Mouse (Mus musculus) heart, postnatal 36 days (tissue): Measurements from ENCODE around the gene Dppa3. TPM values are rescaled to one million over a fixed set of nuclear protein-coding genes. Genes with fewer than 3 reads are reported as not detected.
A peak's percentile ranks its signal among the peaks of the same experiment; 100 is the strongest.

Experiments
- DNase-seq, 2 experiments: peaks; one replicate each; pipeline ENCODE4 v3.0.0; 2021 to 2022
- intact Hi-C: fragments of 180-260 bp; cut with DNase I; formaldehyde crosslinking; loops from one replicate; pipeline ENCODE4 v1.15.1; 2025
- total RNA-seq, 2 experiments: library from RNA; stranded (reverse); gene quantifications; 2 replicates each; pipeline ENCODE4 v1.2.3; 2021

The Dppa3 gene
- not detected for total RNA-seq

DNA sequence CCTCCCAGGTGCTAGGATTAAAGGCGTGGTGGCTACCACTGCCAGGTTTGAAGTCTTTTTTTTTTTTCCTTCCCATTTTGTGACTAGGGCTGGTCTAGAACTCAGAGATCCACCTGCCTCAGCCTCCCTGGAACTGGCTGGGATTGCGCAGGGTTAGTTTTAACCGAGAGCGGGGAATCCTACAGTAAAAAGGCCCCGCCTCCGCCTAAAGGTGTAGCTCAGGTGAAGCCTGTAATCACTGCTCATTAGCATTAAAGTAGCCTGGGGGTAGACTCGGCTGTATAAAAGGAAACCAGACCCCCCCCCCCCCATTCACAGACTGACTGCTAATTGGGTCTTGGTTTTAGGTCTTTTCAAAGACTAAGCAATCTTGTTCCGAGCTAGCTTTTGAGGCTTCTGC lies at the start of gene Dppa3:
Dppa3 (plus strand) TSS at position 301 of the 400 bp plus-strand sequence.
- DNase-seq, result no peak
- intact Hi-C loops, result no loop called here

- intact Hi-C loops, result no loop called here
- DNase-seq, result no peak
Observed at GRCm38 (mm10) chr6:122577030-122577429, 49.2 kb upstream of the Dppa3 start.

DNA sequence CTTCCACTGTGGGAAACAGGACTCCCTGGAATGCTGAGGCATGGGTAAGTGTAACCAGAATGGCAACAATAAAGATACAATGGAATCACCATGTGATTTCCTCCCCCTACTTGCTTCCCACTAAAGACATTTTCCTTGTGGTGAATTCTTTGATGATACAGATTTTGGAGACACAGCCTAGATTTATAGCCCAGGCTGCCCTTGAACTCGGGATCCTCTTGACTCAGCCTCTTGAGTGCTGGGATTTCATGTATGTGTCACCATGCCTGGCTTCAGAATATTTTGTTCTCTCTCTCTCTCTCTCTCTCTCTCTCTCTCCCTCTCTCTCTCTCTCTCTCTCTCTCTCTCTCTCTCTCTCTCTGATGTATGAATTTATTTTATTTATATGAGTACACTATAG lies 47.1 kb upstream of the Dppa3 start:
- no peak for DNase-seq

DNA sequence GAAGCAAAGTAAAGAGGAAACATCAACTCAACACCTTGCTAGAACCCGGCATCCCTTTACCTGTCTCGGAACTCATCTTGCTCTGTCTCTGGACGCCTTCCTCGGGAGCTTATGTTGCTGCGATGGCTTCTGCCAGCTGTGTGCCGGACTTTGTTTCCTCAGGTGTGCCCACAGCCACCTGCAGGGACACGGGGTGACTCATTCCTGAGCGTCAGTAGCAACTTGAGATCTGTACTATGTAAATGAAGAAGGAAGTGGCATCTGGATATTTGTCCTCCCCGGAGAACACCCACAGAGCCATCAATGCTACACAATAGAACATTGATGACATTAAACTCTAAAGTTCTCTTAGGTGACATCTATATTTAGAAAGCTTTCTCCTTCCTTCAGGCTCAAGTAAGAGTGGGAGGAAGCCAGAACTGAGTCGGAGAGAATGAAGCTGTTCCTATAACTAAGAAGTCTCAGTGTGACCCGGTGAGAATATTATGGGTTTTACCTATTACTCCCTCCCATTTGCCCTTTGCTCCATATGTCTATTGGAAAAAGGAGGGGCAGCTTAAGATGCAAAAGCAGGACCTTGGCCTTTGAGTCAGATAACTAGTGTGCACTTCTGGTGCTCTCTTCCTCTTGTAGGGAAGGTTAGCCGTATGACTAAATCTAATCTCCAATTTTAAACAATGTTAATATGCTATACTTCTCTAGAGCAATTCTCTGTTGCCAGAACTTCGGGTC lies 35.0 kb upstream of the Dppa3 start:
- DNase-seq, result no peak
- intact Hi-C loops, result no loop called here

More for the DNA sequence above, 47.1 kb upstream of the Dppa3 start:
- intact Hi-C loops, result no loop called here

DNA sequence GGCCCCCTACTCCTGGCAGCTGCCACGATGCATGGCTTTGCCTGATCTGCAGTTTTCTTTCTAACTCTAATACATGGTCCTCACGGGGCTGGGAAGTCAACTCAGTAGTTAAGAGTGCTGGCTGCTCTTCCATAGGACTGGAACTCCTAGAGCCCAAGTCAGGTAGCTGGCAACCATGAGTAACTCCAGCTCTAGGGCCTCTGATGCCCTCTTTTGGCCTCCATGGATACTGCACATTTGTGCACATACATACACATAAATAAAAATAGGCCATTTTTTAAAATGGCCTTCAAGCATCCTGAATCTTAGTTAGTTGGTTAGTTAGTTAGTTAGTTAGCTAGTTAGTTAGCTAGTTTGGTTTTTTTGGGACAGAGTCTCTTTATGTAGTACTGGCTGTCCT lies 33.3 kb upstream of the Dppa3 start:
- intact Hi-C loops, result no loop called here
- DNase-seq, result no peak

DNA sequence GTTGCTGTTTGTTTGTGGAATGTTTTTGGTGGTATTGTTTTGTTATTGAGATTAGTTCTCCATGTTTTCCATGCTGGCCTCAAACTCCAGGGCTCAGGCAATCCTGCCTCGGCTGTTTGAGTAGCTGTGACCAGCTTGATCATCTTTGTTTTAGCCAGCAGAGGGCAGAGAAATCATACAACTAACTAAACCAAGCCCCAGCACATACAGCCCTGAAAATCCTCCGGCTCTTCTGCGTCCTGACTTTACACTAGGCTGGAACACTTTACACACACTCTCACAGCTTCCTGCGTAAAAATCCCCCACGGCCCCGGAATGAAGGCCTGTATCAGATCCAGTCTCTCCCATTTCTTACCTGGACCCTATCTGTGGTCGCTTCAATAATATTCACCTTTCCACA lies 30.6 kb upstream of the Dppa3 start:
- intact Hi-C loops, result loop anchor here (1.0 kb wide), 1 partner anchor 38 kb away; no protein-coding TSS in a partner anchor
- no peak for DNase-seq

- intact Hi-C loops, result no loop called here
- DNase-seq, result no peak
Observed at GRCm38 (mm10) chr6:122596608-122597007, 29.6 kb upstream of the Dppa3 start.

DNA sequence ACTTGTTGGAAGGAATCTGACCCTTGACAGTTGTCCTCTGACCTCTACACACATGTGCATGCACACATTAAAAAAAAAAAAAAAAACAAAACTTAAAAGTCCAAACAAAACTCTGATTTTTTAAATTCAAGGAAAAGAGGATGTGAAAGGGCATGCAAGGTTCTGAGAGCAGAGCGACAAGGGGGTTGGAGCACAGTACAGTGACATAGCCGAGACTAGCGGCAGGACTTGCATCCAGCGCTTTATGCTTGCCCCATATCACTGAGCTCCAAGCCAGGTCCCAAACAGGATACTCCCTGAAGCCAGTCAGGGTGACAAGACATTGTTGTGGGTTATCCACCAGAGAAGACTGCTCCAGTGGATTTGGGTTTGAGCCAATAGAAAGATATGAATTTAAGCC lies 28.2 kb upstream of the Dppa3 start:
- DNase-seq, result no peak

GRCm38 (mm10) chr6:122598436-122598835 lies 27.8 kb upstream of the Dppa3 start:
- DNase-seq, result no peak
- intact Hi-C loops, result no loop called here

More for the DNA sequence above, 28.2 kb upstream of the Dppa3 start:
- intact Hi-C loops, result no loop called here

DNA sequence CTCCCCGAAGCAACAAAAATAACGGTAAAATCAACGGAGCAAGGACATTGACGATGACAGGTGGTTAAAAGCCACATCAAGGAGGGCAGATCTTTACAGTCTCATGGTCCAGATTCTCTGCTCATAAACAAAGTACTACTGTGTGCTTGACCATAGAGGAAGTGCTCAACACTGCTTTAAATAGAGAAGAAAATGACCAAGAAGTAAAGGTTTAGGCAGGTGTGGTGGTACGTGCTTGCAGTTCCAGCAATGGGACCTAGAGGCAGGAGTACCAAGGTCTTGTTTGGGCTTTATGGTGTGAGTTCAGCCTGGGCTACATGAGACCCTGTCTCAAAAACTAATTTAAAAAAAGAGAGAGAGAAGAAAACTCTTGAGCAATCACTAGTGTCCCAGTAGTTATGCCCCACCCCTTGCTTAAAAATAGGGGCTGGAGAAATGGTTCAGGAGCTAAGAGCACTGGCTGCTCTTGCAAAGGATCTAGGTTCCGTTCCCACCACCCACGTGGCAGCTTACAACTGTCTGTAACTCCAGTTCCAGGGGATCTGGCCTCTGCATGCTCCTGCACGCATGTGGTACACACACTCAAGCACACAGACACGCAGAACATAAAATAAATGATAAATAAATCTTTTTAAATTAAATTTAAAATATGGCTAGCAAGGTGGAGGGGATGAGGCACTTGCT lies 27.0 kb upstream of the Dppa3 start:
- intact Hi-C loops, result no loop called here
- DNase-seq, result no peak

GRCm38 (mm10) chr6:122600066-122600646 lies 26.1 kb upstream of the Dppa3 start:
- no peak for DNase-seq
- intact Hi-C loops, result loop anchor here (5.0 kb wide), 1 partner anchor 212 kb away; no protein-coding TSS in a partner anchor

GRCm38 (mm10) chr6:122601031-122601430 lies 25.2 kb upstream of the Dppa3 start:
- no peak for DNase-seq
- intact Hi-C loops, result loop anchor here (5.0 kb wide), 1 partner anchor 211 kb away; no protein-coding TSS in a partner anchor

GRCm38 (mm10) chr6:122601615-122602014 lies 24.6 kb upstream of the Dppa3 start:
- intact Hi-C loops, result loop anchor here (5.0 kb wide), 1 partner anchor 211 kb away; no protein-coding TSS in a partner anchor
- DNase-seq, result no peak

- intact Hi-C loops, result loop anchor here (5.0 kb wide), 1 partner anchor 210 kb away; no protein-coding TSS in a partner anchor
- DNase-seq, result peak; percentile 76 to 78
Observed at GRCm38 (mm10) chr6:122602242-122602991, 23.8 kb upstream of the Dppa3 start, which contains the start of gene Apobec1. Gene Apobec1 (minus strand): TSS chr6:122602444.

DNA sequence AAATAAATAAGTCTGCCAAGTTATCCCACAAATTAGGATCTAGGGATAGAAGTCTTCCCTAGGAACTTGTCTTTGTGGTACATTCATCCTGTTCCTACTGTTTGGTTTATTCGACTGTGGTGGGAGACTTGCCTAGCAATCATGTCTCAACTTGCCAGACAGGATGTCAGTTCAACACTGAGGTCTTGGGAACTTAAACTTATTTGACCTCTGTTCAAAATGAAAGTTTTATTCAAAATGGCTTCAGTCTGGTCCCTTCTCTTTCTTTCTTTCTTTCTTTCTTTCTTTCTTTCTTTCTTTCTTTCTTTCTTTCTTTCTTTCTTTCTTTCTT lies 23.3 kb upstream of the Dppa3 start:
- intact Hi-C loops, result loop anchor here (5.0 kb wide), 1 partner anchor 209 kb away; no protein-coding TSS in a partner anchor
- DNase-seq, result no peak

- intact Hi-C loops, result loop anchor here (5.0 kb wide), 1 partner anchor 208 kb away; no protein-coding TSS in a partner anchor
- no peak for DNase-seq
Observed at GRCm38 (mm10) chr6:122604260-122604659, 21.9 kb upstream of the Dppa3 start.

DNA sequence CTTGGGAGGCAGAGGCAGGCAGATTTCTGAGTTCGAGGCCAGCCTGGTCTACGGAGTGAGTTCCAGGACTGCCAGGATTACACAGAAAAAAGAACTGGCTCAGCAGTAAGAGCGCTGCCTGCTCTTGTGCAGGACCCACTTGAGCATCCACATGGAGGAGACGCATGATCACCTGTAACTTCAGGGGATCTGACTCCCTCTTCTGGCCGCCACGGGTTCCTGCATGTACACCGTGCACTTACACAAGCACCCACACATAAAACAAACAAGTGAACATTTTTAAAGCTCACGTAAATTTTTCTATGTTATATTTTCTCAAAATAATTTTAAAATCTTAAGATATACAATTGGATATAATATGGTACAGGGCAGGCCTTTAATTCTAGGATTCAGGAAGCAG lies 20.7 kb upstream of the Dppa3 start:
- DNase-seq, result no peak
- intact Hi-C loops, result no loop called here

GRCm38 (mm10) chr6:122606661-122607060 lies 19.5 kb upstream of the Dppa3 start:
- no peak for DNase-seq
- intact Hi-C loops, result no loop called here

DNA sequence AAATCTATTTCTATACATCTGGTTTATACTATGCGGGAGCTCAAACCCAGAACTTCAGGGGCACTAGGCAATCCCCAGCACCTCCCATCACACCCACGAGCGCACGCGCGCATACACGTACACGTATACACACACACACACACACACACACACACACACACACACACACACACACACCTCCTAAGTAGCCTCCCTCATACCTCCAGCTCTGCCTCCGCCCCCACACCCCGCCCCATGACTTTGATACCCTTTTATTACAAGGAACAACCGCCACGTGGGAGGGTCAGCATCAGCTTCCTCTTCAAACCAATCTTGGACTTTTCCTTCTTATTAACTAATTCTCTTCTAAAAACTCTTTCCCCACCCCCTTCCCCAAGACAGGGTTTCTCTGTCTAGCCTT lies 18.5 kb upstream of the Dppa3 start:
- no peak for DNase-seq
- intact Hi-C loops, result no loop called here
